Mouse (Mus musculus) forebrain, embryonic 12.5 days (tissue): Measurements from ENCODE around the gene Il4i1. TPM values are rescaled to one million over a fixed set of nuclear protein-coding genes. Genes with fewer than 3 reads are reported as not detected.

Source experiments
- ATAC-seq: fragments of 200-750 bp; cut with Nextera tagmentation; 2 replicates; pipeline ENCODE4 v1.8.0; 2017; ENCODE audit warnings: moderate TSS enrichment; ENCODE audit not compliant: low FRiP score
- H3K27ac ChIP-seq: fragments of 300-500 bp; sonication (generic); 2 replicates; pipeline ENCODE4 v1.5.1; 2016; ENCODE audit warnings: mild to moderate bottlenecking
- H3K27me3 ChIP-seq: fragments of 300-500 bp; sonication (generic); 2 replicates; pipeline ENCODE4 v1.6.1; 2016; ENCODE audit warnings: mild to moderate bottlenecking
- H3K36me3 ChIP-seq: fragments of 300-500 bp; sonication (generic); replicated peaks from 2 replicates; pipeline ENCODE4 v1.6.1; 2016; ENCODE audit warnings: mild to moderate bottlenecking
- H3K4me1 ChIP-seq: fragments of 300-500 bp; sonication (generic); 2 replicates; pipeline ENCODE4 v1.6.1; 2016
- H3K4me2 ChIP-seq: fragments of 300-500 bp; sonication (generic); 2 replicates; pipeline ENCODE4 v1.6.1; 2016; ENCODE audit warnings: mild to moderate bottlenecking, moderate library complexity
- H3K4me3 ChIP-seq: fragments of 300-500 bp; sonication (generic); replicated peaks from 2 replicates; pipeline ENCODE4 v1.5.1; 2016; ENCODE audit warnings: mild to moderate bottlenecking
- H3K9ac ChIP-seq: fragments of 300-500 bp; sonication (generic); 2 replicates; pipeline ENCODE4 v1.6.1; 2016; ENCODE audit warnings: mild to moderate bottlenecking
- H3K9me3 ChIP-seq: fragments of 300-500 bp; sonication (generic); 2 replicates; pipeline ENCODE4 v1.6.1; 2016
- WGBS: fragments of 180-500 bp; shearing (Covaris S2); methylation state at CpG from one replicate; pipeline ENCODE4 v1.1.7; 2016; 5-methylcytosine and 5-hydroxymethylcytosine counted together
- polyA plus RNA-seq: library from polyadenylated mRNA; unstranded; fragments of >200 nt; fragmentation: Nextera tagmentation; extraction: Ambion mirVana; gene quantifications from 2 replicates; pipeline ENCODE4 v1.2.1, GENCODE M21; 2016

The Il4i1 gene
- polyA plus RNA-seq, 1 experiment from 2014 or later = 2.3 TPM

- WGBS = 91% methylated on average over 36 of the region's 36 CpGs
- Histone ChIP-seq H3K9ac (no peak overlapping the region), H3K36me3 (peaks cover 13% of the 10 kb centered on the region), H3K4me1 (peaks cover 55% of the 10 kb centered on the region), H3K4me3 (peak overlapping the region; percentile 4; the same call in 1 of the 2 replicates), H3K9me3 (no peaks in the 10 kb centered on the region), H3K27ac (no peak overlapping the region), H3K27me3 (no peaks in the 10 kb centered on the region), H3K4me2 (no peak overlapping the region)
- no peak for ATAC-seq
These were observed 36.3 kb downstream of the Il4i1 start for GRCm38 (mm10) chr7:44852259-44853027.

- Histone ChIP-seq H3K36me3 (peaks cover 13% of the 10 kb centered on the region), H3K9me3 (no peaks in the 10 kb centered on the region), H3K9ac (no peak overlapping the region), H3K27me3 (no peaks in the 10 kb centered on the region), H3K27ac (no peak overlapping the region), H3K4me3 (peak overlapping the region; percentile 4; the same call in 1 of the 2 replicates), H3K4me2 (no peak overlapping the region; the same call in 1 of the 2 replicates), H3K4me1 (peaks cover 54% of the 10 kb centered on the region)
- WGBS = 93% methylated on average over 2 of the region's 2 CpGs
- no peak for ATAC-seq
These were observed 36.9 kb downstream of the Il4i1 start for GRCm38 (mm10) chr7:44853065-44853464.

DNA sequence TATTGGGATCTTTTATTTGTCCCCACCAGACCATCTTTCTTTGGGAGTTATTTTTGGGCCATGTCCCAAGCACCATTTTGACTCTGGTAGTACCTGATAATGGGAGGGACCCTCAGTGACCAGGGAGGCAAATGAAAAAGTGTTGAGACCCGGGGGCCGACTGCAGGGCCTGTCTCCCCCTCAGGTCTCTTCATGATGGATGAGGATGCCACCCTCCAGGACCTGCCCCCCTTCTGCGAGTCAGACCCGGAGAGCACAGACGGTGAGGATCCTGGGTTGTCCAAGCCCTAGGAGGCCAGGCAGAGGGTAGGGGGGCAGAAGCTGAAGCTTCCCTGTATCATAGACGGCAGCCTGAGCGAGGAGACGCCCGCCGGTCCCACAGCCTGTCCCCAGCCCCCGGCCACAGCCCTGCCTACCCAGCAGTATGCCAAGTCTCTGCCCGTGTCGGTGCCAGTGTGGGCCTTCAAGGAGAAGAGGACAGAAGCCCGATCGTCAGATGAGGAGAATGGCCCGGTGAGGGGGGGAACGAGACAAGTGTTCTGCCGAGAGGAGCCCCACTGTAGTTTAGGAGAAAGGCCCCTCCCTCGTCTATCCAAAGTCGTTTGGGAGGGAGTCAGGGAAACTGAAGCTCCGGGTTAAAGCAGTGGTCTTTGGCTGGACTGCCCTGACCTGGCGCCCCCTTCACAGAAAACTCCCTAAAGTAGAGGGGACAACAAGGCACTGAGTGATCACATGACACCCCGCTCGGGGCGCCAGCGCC, 37.6 kb downstream of the Il4i1 start:
- H3K36me3 ChIP-seq = peaks cover 13% of the 10 kb centered on the region
- WGBS = 38% methylated on average over 26 of the region's 26 CpGs
- H3K9ac ChIP-seq = peak overlapping the region; percentile 71
- H3K4me3 ChIP-seq = peak overlapping the region; percentile 49
- H3K4me1 ChIP-seq = peaks cover 59% of the 10 kb centered on the region
- H3K4me2 ChIP-seq = peak overlapping the region; percentile 85
- peak overlapping the region; percentile 92 for H3K27ac ChIP-seq
- no peaks in the 10 kb centered on the region for H3K27me3 ChIP-seq
- H3K9me3 ChIP-seq = no peaks in the 10 kb centered on the region
- no peak for ATAC-seq

GRCm38 (mm10) chr7:44854356-44855031, 38.3 kb downstream of the Il4i1 start:
- H3K4me2 ChIP-seq = peak overlapping the region; percentile 85
- 2% methylated on average over 45 of the region's 45 CpGs for WGBS
- H3K36me3 ChIP-seq = peaks cover 13% of the 10 kb centered on the region
- no peaks in the 10 kb centered on the region for H3K9me3 ChIP-seq
- H3K4me1 ChIP-seq = peaks cover 59% of the 10 kb centered on the region
- peak overlapping the region; percentile 49 for H3K4me3 ChIP-seq
- peak; percentile 22 for ATAC-seq
- peak overlapping the region; percentile 92 for H3K27ac ChIP-seq
- no peaks in the 10 kb centered on the region for H3K27me3 ChIP-seq
- peak overlapping the region; percentile 71 for H3K9ac ChIP-seq

DNA sequence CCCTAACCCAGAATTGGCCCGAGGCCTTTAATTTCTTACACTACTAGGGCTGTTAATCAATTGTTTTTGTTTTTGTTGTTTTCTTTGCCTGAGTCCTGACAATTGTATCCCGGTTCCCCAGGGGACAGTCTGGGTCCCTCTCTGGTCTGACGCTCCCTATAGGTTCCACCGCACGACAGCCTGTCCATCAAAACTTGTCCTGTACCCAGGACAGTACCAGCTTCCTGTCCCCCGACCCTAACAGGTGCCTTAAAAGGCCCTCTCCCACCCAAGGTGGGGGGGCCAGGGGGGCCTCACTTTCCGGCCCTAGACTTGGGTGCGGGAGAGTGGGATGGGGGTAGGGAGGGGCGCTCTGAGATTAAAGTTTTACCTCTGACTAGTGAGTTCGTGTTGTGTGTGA, 38.8 kb downstream of the Il4i1 start:
- H3K36me3 ChIP-seq = peaks cover 13% of the 10 kb centered on the region
- no peaks in the 10 kb centered on the region for H3K9me3 ChIP-seq
- H3K27me3 ChIP-seq = no peaks in the 10 kb centered on the region
- 36% methylated on average over 10 of the region's 10 CpGs for WGBS
- peaks cover 63% of the 10 kb centered on the region for H3K4me1 ChIP-seq
- peak overlapping the region; percentile 49 for H3K4me3 ChIP-seq
- H3K27ac ChIP-seq = peak overlapping the region; percentile 92
- H3K9ac ChIP-seq = peak overlapping the region; percentile 71
- no peak for ATAC-seq
- H3K4me2 ChIP-seq = peak overlapping the region; percentile 85

- H3K4me1 ChIP-seq = peaks cover 60% of the 10 kb centered on the region
- ATAC-seq = no peak
These were observed 40.2 kb downstream of the Il4i1 start for GRCm38 (mm10) chr7:44856265-44856916.

GRCm38 (mm10) chr7:44857042-44857552, 40.9 kb downstream of the Il4i1 start, which contains the start of gene Pnkp:
Pnkp (plus strand) TSS chr7:44857139.
- Histone ChIP-seq H3K9me3 (no peaks in the 10 kb centered on the region), H3K27ac (peak within 1 kb of the TSS; percentile 93), H3K9ac (peak within 1 kb of the TSS; percentile 84), H3K27me3 (no peaks in the 10 kb centered on the region), H3K4me3 (peak within 1 kb of the TSS; percentile 73), H3K36me3 (peaks cover 17% of the 10 kb centered on the region), H3K4me1 (peaks cover 60% of the 10 kb centered on the region), H3K4me2 (peak within 1 kb of the TSS; percentile 93)
- under 1% methylated on average over 32 of the region's 32 CpGs for WGBS
- ATAC-seq = peak; percentile 36

More at GRCm38 (mm10) chr7:44856265-44856916, 40.2 kb downstream of the Il4i1 start:
- Histone ChIP-seq H3K9ac (0 out of 2 replicates have a peak overlapping the region, but pooled peaks have one; percentile 84), H3K4me3 (peak overlapping the region; percentile 73), H3K9me3 (no peaks in the 10 kb centered on the region), H3K27ac (peak overlapping the region; percentile 93), H3K36me3 (peaks cover 15% of the 10 kb centered on the region), H3K27me3 (no peaks in the 10 kb centered on the region), H3K4me2 (peak overlapping the region; percentile 93)
- 71% methylated on average over 9 of the region's 9 CpGs for WGBS

DNA sequence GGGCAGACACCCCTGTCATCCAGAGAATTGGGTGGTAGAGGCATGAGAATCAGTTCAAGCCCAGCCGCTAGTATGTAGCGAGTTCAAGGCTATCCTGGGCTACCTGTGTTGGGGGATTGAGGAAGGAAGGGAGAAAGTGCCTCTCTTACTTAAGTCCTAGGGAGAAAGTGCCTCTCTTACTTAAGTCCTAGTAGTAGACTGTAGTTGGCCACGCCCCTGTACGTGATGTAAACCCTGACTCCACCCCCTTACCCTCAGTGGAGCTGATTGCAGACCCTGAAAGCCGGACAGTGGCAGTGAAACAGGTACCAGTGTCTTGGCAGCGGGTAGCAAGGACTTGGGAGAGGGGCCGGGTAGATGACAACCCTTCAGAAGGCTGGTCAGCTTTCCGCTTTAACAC, 41.7 kb downstream of the Il4i1 start:
- peaks cover 19% of the 10 kb centered on the region for H3K36me3 ChIP-seq
- peaks cover 60% of the 10 kb centered on the region for H3K4me1 ChIP-seq

DNA sequence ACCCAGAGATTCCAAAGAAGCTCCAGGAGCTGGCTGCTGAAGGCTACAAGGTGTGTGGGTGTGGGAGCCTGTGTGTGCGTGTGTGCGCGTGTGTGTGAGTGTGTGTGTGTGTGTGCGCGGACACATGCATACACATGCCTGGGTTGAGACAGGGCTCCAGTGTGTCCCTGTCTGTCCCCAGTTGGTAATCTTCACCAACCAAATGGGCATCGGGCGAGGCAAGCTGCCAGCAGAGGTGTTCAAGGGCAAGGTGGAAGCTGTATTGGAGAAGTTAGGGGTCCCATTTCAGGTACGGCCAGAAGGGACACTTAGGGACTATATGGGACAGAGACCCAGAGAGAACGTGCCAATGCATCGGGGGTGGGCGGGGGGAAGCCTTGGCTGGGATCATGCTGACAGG, 43.7 kb downstream of the Il4i1 start:
- H3K27me3 ChIP-seq = no peaks in the 10 kb centered on the region
- ATAC-seq = no peak
- H3K27ac ChIP-seq = no peak overlapping the region
- peaks cover 38% of the 10 kb centered on the region for H3K36me3 ChIP-seq
- H3K4me3 ChIP-seq = no peak overlapping the region
- WGBS = 91% methylated on average over 11 of the region's 11 CpGs
- H3K4me2 ChIP-seq = no peak overlapping the region
- no peak overlapping the region for H3K9ac ChIP-seq
- H3K4me1 ChIP-seq = peaks cover 49% of the 10 kb centered on the region
- H3K9me3 ChIP-seq = no peaks in the 10 kb centered on the region

More for the DNA sequence above, 41.7 kb downstream of the Il4i1 start:
- peak overlapping the region; percentile 84 for H3K9ac ChIP-seq
- no peaks in the 10 kb centered on the region for H3K9me3 ChIP-seq
- H3K4me2 ChIP-seq = peak overlapping the region; percentile 93
- H3K4me3 ChIP-seq = peak overlapping the region; percentile 73
- WGBS = 26% methylated on average over 8 of the region's 8 CpGs
- no peak for ATAC-seq
- no peaks in the 10 kb centered on the region for H3K27me3 ChIP-seq
- no peak overlapping the region for H3K27ac ChIP-seq

DNA sequence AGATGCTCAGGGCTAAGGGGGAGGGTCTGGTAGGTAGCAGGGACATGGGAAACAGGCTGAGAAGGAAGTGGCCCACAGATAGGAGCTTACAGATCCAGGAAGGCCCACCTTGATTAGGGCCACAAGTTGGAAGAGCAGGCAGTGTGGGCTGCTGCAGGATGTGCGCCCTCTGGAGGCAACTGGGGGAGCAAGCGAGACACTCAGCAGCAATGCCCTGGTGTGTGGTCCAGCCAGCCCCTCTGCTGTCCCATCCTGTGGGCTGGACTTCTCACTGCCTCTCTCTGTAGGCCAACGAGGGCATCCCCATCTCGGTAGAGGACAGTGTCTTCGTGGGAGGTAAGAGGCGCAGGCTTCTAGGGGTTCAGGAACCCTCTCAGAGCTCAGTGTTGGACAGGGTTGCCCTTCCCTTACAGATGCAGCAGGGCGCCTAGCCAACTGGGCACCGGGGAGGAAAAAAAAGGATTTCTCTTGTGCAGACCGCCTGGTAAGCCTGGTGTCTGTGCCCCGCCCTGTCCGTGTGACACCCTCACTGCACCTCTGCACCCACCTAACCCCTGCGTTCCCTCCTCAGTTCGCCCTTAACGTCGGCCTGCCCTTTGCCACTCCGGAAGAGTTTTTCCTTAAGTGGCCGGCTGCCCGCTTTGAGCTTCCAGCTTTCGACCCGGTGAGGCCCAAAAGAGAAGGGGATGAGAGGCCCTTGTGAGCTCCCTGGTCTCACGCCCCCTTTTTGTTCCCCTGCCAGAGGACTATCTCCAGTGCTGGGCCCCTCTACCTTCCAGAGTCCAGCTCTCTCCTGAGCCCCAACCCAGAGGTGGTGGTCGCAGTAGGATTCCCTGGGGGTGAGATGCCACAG, 44.6 kb downstream of the Il4i1 start:
- no peak overlapping the region for H3K9ac ChIP-seq
- H3K9me3 ChIP-seq = no peaks in the 10 kb centered on the region
- H3K4me1 ChIP-seq = peaks cover 47% of the 10 kb centered on the region
- no peaks in the 10 kb centered on the region for H3K27me3 ChIP-seq
- no peak overlapping the region for H3K4me2 ChIP-seq
- WGBS = 58% methylated on average over 22 of the region's 22 CpGs
- H3K36me3 ChIP-seq = peaks cover 46% of the 10 kb centered on the region
- peak overlapping the region; percentile 48 for H3K27ac ChIP-seq
- H3K4me3 ChIP-seq = no peak overlapping the region
- ATAC-seq = peak; percentile 45

DNA sequence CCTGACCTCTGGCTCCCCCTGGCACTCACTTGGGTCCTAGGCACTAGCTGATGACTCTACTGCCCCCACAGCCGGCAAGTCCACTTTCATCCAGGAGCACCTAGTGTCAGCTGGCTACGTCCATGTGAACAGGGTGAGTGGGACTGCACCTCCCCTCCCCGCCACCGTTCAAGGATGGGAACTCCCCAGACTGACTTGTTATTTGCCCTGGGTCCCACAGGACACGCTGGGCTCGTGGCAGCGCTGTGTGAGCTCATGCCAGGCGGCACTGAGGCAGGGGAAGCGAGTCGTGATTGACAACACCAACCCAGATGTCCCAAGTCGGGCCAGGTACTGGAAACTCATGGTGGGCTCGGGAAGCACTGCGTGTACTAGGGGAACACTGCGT, 45.2 kb downstream of the Il4i1 start:
- ATAC-seq = no peak
- no peak overlapping the region for H3K4me2 ChIP-seq
- no peak overlapping the region for H3K4me3 ChIP-seq
- H3K36me3 ChIP-seq = peaks cover 51% of the 10 kb centered on the region
- peaks cover 48% of the 10 kb centered on the region for H3K4me1 ChIP-seq
- no peaks in the 10 kb centered on the region for H3K9me3 ChIP-seq
- no peaks in the 10 kb centered on the region for H3K27me3 ChIP-seq
- WGBS = 82% methylated on average over 14 of the region's 14 CpGs
- H3K27ac ChIP-seq = peak overlapping the region; percentile 48
- no peak overlapping the region for H3K9ac ChIP-seq
